Mouse (Mus musculus): ENCODE results near the gene Nfia. TPM values are rescaled to one million over a fixed set of nuclear protein-coding genes. Genes with fewer than 3 reads are reported as not detected.
A peak's percentile ranks its signal among the peaks of the same experiment; 100 is the strongest.

Nfia gene
- 100 to 1,000 TPM; 109 to 132 TPM for total RNA-seq (2021)
- long read RNA-seq, experiment 1, full-length matches to known transcripts, result 6 of 10 reads
- long read RNA-seq, experiment 1, partial matches to known transcripts, result 3 of 10 reads
- long read RNA-seq, experiment 1, other reads (novel, unspliced or antisense), result 1 of 10 reads
- long read RNA-seq, experiment 2, full-length matches to known transcripts, result 3 of 27 reads
- long read RNA-seq, experiment 2, partial matches to known transcripts, result 13 of 27 reads
- long read RNA-seq, experiment 2, other reads (novel, unspliced or antisense), result 11 of 27 reads

- no peak for DNase-seq (ENCODE audit: low spot score in 2 of 2)
These were observed at the start of gene Nfia for GRCm38 (mm10) chr4:97772641-97773040. Gene Nfia (plus strand): TSS chr4:97772734.

- no peak for DNase-seq (ENCODE audit: low spot score in 2 of 2)
These were observed 49.2 kb upstream of the Nfia start for GRCm38 (mm10) chr4:97723374-97723773.

GRCm38 (mm10) chr4:97728520-97728919 lies 44.0 kb upstream of the Nfia start:
- no peak for DNase-seq (ENCODE audit: low spot score in 2 of 2)

GRCm38 (mm10) chr4:97729999-97730398 lies 42.5 kb upstream of the Nfia start:
- no peak for DNase-seq (ENCODE audit: low spot score in 2 of 2)

GRCm38 (mm10) chr4:97730416-97730815 lies 42.1 kb upstream of the Nfia start:
- DNase-seq (ENCODE audit: low spot score in 2 of 2), result no peak

GRCm38 (mm10) chr4:97733392-97733791 lies 39.1 kb upstream of the Nfia start:
- no peak for DNase-seq (ENCODE audit: low spot score in 2 of 2)

- no peak for DNase-seq (ENCODE audit: low spot score in 2 of 2)
These were observed 28.6 kb upstream of the Nfia start for GRCm38 (mm10) chr4:97743932-97744331.

GRCm38 (mm10) chr4:97745296-97746105 lies 27.0 kb upstream of the Nfia start:
- DNase-seq (ENCODE audit: low spot score in 2 of 2), result peak; percentile 76 to 77

- no peak for DNase-seq (ENCODE audit: low spot score in 2 of 2)
These were observed 26.2 kb upstream of the Nfia start for GRCm38 (mm10) chr4:97746106-97746900.

GRCm38 (mm10) chr4:97750401-97750800 lies 22.1 kb upstream of the Nfia start:
- no peak for DNase-seq (ENCODE audit: low spot score in 2 of 2)

GRCm38 (mm10) chr4:97751030-97751482 lies 21.5 kb upstream of the Nfia start:
- DNase-seq (ENCODE audit: low spot score in 2 of 2), result peak; percentile 90 to 93

GRCm38 (mm10) chr4:97751483-97752251 lies 20.9 kb upstream of the Nfia start:
- DNase-seq (ENCODE audit: low spot score in 2 of 2), result peak; percentile 74 to 76

GRCm38 (mm10) chr4:97752276-97753010 lies 20.1 kb upstream of the Nfia start:
- no peak for DNase-seq (ENCODE audit: low spot score in 2 of 2)

- no peak for DNase-seq (ENCODE audit: low spot score in 2 of 2)
These were observed 19.0 kb upstream of the Nfia start for GRCm38 (mm10) chr4:97753521-97753920.

- peak; percentile 66 to 72 for DNase-seq (ENCODE audit: low spot score in 2 of 2)
These were observed 18.3 kb upstream of the Nfia start for GRCm38 (mm10) chr4:97754241-97754640.

- peak; percentile 69 to 76 for DNase-seq (ENCODE audit: low spot score in 2 of 2)
These were observed 15.1 kb upstream of the Nfia start for GRCm38 (mm10) chr4:97757207-97757977.

GRCm38 (mm10) chr4:97757978-97758461 lies 14.5 kb upstream of the Nfia start:
- DNase-seq (ENCODE audit: low spot score in 2 of 2), result peak; percentile 45 to 46

GRCm38 (mm10) chr4:97758661-97759060 lies 13.9 kb upstream of the Nfia start:
- DNase-seq (ENCODE audit: low spot score in 2 of 2), result no peak

- DNase-seq (ENCODE audit: low spot score in 2 of 2), result no peak
These were observed 7.9 kb upstream of the Nfia start for GRCm38 (mm10) chr4:97764616-97765015.
